Mouse (Mus musculus): ENCODE results near the gene Kif1c.

Gene Kif1c

DNA sequence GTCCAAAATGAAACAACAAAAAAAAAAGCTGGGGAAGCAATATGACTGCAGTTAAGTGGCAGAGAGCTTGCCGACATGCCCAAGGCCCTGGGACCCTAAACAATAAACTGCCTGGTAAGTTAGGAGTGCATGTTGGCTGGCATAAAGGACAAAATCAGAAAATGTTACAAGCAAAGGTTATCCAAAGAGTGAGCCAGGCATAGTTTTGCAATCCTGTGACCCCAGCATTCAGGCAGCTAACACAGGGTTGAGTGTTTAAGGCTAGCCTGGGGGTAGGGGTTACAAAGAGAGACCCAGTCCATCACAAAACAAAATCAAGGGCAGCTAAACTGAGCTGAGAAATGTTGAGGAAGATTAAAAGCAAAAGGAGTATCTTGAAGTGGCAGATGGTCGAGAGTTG, 1.3 kb upstream of the Kif1c start:
- DNase-seq, result no peak

DNA sequence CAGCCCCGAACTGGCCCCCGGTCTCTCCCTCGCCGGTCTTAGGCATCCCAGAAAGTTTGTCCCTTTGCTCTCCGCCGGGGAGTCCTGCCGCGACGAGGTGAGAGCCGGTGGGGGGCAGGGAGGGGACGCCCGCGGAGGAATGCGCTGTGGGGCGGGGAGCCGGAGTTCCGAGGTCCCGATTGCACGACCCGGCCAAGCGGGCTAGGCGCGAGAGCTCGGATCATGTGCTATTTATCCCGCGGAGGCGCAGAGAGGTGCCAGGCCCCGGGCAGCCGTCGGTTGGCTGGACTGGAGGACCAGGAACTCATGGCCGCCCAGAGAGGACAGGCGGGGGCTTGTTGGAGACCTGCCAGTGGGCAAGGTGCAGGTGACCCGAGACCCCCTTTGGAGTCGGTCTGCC, 265 bp downstream of the Kif1c start:
- DNase-seq, result peak; percentile 87

DNA sequence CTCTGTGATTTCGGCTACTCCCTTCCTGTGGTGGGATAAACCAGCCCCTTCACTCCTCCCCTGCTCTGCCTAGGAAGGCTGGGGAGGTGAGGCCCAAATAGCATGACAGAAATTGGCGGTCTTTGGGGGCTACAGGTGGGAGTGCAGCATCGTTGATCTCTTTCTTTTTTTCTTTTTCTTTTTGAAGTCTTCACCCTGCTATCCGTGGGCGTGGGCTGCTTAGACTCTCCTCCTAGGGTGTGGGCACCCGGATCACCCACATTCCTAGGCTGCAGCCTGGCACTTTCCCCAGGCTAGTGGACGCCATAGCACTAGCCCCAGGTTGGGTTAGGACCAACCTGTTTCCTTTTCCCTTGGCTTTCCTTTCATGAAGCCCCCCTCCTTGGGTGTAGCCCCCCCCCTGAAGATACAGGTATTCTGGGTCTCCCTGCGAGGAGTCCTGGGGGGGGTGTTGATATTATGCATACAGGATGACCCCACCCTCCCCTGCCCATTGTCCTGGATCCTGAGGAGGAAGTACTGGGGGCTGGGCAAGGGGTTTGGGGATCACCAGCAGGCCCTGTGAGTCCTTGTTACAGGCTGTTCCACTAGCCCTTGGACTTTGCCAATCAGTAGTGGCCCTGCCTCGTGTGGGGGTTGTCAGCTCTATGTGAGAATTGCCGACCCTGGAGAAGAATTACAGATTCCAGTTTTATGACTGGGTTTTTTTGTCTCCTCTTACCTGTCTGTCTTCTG, 1.0 kb downstream of the Kif1c start:
- peak; percentile 37 for DNase-seq

DNA sequence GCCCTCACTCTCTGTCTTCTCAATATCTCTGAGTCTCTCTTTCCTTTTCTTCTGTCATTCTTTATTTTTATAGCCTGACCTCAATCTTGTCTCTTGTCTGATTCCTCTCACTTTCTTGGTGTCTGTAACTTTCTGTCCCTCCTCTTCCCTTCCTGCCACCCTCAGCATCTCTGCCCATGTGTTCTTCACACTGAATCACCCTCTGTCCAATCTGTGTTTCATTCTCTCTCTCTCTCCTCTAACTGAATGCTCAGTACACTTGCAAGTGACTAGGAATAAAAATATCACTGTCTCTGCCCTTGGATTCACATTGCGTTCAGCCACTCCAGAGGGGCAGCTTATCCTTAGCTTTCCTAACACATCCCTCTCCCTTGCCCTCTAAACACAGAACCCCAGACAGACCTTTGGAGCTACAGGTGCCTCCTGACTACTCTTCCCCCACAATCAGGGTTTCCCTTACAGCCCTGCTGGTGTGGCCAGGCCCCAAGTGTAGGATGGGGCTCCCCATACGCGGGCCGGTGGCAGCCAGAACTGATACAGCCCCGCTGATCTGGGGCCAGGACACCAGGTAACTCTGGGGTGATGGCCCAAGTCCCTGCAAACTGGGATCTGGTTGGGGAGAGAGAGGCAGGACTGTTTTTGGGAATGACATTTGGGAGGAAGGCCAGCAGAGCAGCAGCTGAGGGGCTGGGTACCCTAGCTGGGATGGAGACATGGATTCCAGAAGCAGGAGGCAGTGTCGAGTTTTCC, 1.8 kb downstream of the Kif1c start:
- DNase-seq, result no peak

DNA sequence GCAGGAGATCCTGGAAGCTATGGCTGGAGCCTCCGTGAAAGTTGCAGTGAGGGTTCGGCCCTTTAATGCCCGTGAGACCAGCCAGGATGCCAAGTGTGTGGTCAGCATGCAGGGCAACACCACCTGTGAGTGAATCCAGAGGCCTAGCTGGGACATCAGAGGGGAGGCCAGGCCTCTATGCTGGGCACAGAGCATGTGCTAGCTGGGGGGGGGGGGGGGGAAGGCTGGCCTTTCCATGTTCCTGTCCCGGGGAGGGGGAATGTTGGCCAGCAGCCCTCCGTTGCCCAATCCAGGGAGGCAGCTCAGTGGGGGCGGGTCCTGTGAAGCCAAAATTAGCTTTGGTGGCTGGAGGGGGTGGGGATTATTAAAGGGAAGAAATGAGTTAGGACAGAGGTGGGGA, 2.4 kb downstream of the Kif1c start:
- no peak for DNase-seq

DNA sequence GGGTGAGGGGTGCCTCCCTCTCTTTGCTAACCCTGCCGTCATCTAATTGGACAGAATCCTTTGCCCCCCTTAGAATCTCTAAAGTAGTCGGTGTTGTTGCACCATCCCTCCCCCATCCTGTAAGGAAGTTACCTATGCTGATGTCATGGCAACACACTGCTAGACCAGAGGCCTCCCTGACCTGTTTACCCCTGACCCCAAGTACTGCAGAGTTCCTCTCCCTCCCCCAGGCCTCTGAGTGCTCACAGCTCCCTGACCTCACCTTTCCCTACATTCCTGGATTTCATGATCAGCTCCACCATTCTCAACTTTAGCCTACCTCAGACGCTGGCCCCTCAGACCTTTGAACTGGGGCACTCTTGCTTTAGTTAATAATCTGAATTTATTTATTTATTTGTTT, 5.8 kb downstream of the Kif1c start:
- DNase-seq, result no peak

DNA sequence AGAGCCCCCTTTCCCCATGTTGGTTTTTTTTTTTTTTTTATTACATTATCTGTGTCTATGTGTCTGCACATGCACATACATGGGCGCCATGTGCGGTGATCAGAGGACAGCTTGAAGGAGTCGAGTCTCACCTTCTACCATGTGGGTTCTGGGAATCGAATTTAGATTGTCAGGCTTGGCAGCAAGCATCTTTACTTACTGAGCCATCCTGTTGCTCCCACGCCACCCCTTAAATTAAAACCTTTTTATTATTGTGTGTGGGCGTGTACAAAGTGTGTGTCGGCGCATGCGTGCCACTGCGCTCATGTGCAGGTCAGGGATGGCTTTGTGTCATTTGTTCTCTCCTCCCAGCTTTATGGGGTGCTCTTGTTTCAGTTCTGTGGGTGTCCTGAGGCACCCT, 10.7 kb downstream of the Kif1c start:
- no peak for DNase-seq

DNA sequence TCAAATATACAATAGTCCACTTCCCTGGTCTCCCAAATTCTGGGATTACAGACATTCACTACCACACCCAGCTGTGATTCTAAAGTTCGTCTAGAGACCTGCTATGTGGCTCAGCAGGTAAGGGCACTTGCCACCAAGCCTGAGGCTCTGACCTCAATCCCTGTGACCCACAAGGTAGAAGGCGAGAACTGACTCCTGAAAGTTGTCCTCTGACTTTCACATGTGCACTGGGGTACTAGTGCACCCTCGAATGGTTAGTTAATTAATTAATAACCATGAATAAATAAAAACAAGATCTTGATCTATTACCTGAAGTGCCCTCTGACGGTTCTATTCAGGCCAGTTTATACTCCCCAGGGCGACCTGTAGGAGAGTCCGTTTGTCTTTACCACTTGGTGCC, 12.9 kb downstream of the Kif1c start:
- DNase-seq, result no peak

DNA sequence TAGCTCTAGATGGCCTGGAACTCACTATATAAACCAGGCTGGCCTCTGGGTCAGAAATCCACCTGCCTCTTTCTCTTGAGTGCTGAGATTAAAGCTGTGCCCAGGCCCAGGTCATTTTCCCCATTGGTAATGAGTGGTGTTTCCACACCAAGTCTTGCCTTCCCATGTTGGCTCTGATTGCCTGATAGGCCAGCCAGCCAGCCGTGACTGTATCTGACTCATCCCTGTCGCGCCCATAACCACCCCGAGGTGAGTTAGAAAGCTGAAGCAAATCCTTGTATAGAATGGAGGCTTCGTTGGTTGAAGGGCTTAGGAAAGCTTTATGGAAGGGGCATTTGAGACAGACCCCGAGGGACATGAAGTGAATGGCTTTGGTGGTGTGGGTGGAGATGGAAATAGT, 15.5 kb downstream of the Kif1c start:
- DNase-seq, result no peak

DNA sequence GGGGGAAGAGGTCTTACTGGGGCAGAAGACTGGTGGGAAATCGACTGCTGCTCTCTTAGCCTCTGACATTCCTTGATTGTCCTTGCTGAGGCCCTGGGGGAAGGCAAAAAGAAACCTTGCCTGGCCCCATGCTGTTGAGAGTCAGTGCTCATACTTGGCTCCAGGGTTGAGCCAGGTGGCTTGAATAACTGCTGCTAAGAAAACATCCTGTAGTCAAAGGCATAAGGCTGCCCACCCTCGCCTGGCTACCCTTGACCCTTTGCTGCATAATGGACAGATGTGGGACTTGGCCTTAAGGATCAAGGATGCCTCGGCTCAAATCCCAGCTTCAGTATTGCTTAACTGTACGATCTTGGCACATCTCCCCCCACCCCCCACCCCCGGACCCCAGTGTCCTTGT, 18.1 kb downstream of the Kif1c start:
- no peak for DNase-seq

DNA sequence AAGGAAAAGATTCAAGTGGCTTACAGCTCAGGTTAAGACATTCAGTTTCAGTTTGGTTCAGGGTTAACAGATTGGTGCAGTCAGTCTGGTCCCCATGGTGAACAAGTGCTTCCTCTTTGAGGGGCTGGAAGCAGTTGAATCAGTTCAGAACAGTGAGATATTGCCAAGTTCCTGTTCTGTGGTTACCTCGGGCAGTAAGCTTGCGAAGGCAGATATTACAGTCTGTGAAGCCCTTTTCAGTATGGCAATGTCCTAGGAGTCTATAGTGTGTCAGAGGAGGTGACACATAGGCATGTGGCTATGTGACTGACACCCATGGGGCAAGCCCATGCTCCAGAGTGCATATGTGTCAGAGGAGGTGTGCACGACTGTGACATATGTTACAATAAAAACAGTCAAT, 20.2 kb downstream of the Kif1c start:
- DNase-seq, result no peak

DNA sequence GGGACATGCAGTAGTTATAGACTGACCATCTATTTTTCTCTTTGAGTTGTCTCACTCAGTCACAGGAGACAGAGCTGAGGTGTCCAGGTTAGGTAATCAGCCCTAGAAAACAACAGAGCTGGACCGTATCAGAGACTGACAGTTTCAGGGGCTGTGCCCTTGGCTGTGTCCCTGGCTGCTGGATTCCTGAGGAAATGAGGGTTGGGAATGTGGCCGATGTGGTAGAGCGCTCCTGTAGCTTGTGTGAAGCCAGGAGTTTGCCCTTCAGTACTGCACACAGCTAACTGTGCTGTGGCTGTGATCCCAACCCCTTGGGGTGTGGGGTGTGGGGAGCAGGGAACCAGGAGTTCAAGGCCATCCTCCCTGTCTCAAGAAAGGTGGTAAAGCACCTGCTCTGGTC, 20.7 kb downstream of the Kif1c start:
- DNase-seq, result no peak

DNA sequence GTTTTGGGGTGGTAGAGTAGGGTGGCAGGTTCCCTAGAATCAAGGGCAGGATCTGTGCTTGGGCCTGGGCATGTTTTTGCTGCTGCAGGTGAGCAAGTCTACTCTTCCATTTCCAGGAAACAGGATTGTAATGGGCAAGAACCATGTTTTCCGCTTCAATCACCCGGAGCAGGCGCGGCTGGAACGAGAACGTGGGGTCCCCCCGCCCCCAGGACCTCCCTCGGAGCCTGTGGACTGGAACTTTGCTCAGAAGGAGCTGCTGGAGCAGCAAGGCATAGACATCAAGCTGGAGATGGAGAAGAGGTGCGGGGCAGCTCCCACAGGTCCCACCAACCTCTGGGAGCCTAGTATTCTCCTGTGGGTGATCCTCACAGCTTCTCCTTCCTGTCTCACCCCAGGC, 24.4 kb downstream of the Kif1c start:
- DNase-seq, result peak; percentile 50

DNA sequence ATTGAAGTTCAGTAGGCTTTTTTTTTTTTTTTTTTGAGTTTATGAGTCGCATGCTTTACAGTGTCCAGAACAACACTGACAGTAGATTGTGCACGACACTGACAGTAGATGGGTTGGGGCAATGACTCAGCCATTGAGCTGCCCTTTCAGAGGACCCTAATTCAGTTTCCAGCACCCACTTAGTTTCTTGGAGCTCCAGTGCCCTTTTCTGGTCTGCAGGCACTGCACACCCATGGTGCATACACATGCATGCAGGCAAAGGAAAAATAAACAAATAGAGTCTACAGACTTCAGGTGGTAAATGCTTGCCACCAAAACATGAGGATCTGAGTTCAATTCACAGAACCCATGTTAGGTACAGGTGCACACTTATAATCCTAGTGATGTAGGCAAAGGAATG, 26.2 kb downstream of the Kif1c start:
- DNase-seq, result no peak

DNA sequence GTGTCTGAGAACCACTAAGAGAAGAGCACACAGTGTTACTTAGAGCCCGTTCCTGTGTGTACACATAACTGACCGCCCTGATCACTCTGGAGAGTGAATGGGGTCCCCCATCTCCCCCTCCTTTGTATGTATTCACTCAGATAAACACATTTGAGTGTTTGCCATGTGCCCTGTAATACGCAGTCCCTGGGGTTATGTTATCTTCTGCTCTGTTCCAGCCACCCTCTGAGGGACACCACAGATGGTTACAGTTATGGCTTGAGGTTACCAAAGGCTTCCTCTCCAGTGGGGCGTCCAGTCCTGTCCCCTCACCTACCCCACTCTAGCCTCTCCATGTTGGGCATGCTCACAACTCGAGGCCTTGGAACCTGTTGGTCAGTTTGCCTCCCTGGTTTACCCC, 27.0 kb downstream of the Kif1c start:
- DNase-seq, result no peak

DNA sequence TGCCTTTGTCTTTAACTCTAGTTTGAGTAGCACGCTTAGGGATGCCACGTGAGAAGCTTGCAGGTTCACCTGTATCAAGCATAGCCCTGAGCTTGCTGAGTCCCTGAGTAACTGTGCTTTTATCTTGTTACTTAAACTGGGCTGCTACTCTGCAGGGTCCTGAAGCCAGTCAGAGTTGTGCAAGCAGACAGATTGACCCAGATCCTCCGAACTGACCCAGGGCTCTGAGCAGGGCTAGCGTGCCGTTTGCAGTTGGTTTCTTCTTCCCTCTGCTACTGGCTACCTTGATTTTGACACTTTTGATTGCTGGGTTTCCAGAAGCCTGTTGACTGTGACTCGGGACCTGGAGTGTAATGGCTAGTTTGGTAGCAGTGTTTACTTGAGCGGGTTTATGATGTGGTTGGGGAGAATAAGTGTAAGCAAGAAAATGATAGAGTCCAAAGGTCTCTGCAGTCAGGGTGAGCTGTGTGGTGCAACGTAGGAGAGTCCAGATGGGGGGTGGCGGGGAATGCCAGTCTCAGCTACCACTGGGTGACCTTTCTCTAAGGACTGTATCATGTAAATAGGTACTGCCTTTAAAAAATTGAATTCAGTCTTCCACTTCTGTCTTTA, 30.2 kb downstream of the Kif1c start:
- DNase-seq, result peak; percentile 55

DNA sequence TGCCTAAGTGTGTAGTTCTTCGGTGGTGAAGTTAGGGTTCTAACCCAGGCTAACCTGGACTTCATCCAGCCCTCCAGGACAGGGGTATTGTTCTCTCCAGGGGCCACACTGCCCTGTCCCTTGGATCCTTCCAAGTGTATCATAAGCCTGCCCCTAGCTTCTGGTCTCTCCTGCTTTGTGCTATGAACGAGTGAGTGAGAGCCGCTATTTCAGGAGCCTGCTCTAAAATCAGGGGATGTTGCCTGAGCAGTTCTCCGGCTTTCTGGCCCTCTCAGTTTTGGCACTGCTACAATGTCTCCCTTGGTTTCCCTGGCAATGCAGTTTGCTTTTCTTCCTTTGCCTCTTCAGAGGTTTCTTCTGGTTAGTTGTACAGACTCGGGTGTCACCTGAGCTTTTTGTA, 30.8 kb downstream of the Kif1c start:
- no peak for DNase-seq

DNA sequence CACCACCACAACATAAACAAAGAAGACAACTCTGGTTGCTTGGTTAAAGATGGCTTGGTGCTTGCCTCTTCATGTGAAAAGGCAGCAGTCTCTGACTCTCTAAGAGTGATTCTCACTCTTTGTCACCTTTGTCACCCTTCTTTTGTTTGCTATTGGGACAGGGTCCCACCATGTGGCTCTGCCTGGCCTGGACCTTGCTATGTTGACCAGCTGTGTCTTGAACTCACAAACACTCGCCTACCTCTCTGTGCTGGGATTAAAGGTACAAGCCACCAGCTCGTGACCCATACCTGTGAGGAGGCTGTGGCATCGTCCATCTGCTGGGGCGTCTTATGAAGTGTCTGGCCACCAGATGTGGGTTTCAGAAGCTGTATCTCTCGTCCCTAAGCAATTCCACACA, 32.9 kb downstream of the Kif1c start:
- no peak for DNase-seq

DNA sequence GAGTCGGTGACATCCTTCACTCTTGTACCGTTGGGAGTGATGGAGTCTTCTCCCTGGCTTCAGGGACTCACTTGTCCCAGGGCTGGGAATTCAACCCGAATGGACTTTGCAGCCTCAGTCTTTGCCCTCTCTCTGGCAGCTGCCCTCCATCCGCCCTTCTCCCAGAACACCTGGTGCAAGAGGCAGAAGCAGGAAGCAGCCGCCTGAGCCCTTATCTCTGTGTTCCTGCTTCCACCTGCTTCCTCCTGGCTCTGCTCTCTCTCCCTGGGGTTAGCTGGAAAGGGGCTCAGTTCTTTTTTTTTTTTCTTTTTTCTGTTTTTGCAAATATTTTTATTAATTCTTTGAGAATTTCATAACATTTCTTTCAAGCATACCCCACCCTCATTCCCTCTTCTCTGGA, 37.4 kb downstream of the Kif1c start:
- no peak for DNase-seq

DNA sequence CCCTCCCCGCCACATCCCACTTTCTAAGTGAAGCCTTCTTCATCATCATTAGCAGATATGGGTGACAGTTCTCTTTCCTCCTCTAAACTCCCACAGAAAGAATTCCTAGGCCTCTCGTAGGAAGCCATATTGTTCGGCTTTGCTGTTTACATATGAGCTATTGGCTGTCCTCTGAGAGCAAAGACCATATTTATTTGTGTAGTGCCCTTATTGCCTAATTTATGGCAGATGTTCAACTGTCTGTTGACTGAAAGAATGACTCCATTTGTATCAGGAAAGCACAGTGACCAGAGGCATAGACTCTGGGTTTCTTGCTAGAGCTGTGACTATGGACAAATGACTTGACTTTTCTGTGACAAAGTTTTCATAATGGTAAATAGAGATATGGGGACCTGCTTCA, 41.3 kb downstream of the Kif1c start:
- no peak for DNase-seq

DNA sequence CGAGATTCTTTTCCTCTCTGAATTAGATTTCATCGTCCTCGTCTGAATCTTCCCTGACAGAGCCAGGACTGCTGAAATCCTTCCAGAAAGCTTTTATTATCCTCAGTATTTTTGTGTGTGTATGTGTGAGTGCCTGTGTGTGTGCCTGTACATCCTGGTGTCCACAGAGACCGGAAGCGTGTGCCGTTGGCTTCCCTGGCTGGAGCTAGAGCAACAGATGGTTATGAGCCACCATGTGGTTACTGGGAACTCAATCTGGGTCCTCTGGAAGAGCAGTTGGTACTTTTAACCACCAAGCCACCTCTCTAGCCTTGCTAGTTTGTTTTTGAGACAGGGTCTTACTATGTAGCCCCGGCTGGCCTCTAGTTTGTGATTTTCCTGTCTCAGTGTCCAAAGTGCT, 41.8 kb downstream of the Kif1c start:
- DNase-seq, result no peak

DNA sequence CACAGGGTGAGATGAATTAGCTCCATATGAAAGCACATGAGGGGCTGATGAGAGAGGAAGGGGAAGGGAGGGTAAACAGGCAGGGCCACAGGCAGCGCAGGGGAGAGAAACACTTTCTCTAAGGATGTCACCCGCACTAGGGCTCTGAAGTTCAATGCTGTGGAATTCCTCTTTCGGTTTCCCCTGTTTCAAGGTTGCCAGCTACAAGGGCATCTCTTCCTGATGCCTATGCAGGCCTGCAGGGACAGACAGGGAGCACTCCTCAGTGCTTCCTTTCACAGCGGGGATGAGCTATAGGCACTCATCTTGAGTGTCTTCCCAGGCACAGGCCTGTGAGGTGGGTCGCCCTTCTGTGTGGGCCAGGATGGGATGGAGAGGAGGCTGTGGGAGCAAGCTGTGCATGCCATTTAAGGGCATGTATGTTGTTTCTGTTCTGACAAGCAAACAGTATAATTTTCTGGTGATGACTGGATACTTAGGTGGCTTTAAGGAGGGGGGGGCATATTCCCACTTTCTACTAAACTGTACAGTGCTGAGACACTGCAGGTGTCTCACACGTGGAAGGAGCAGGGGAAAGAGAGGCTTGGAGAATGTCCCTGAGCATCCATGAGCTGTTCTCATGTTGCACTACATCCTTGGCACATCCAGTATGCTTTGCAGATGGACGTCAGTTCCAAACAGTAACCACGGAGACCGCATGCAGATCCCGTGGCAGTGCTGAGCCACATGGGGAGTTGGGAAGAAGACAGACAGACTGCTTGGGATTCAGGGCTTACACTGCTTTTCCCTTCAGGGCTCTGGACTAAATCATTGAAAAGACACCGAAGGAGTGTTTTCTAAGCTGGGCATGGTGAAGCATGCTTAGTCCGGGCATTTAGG, 42.5 kb downstream of the Kif1c start:
- DNase-seq, result no peak

DNA sequence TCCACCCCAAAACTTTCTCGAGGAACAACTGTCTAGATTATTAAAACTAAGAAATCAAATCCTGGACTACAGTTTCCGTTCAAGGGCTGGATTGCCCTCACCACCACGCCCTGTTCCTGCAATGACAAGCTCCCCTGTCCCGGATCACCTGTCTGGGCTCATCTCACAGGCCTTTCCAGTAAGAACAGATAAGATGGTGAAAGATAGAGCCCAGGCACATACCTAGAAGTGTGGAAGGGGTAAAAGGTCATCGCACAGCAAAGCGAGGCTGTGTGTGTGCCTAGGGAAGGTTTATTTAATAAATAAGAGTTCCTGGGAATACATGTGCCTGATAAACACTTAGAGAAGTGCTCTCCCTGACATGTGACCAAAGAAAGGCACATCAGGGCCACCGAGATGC, 45.3 kb downstream of the Kif1c start:
- no peak for DNase-seq
